Mouse (Mus musculus) hindbrain, postnatal 0 days (tissue): ENCODE results near the gene Sphkap. TPM values are rescaled to one million over a fixed set of nuclear protein-coding genes. Genes with fewer than 3 reads are reported as not detected.

Source experiments
- ATAC-seq: fragments of 200-750 bp; cut with Nextera tagmentation; 2 replicates; pipeline ENCODE4 v1.8.0; 2017; ENCODE audit warnings: mild to moderate bottlenecking, moderate TSS enrichment, moderate library complexity
- DNase-seq: peaks from one replicate; pipeline ENCODE4 v3.0.0-alpha.2; 2015; ENCODE audit warnings: low spot score
- H3K27ac ChIP-seq: fragments of 300-500 bp; sonication (generic); 2 replicates; pipeline ENCODE4 v1.5.1; 2014; ENCODE audit warnings: mild to moderate bottlenecking
- H3K27me3 ChIP-seq: fragments of 300-500 bp; sonication (generic); 2 replicates; pipeline ENCODE4 v1.6.1; 2014; ENCODE audit warnings: low read length, mixed read lengths; ENCODE audit not compliant: insufficient read depth
- H3K36me3 ChIP-seq: fragments of 300-500 bp; sonication (generic); 2 replicates; pipeline ENCODE4 v1.6.1; 2014; ENCODE audit warnings: low read length, mixed read lengths; ENCODE audit not compliant: insufficient read depth
- H3K4me1 ChIP-seq: fragments of 300-500 bp; sonication (generic); 2 replicates; pipeline ENCODE4 v1.6.1; 2014; ENCODE audit warnings: antibody characterized with exemption, low read length, mixed read lengths; ENCODE audit not compliant: insufficient read depth
- H3K4me2 ChIP-seq: fragments of 300-500 bp; sonication (generic); 2 replicates; pipeline ENCODE4 v1.6.1; 2014; ENCODE audit warnings: low read depth, mild to moderate bottlenecking, low read length, moderate library complexity, mixed read lengths
- H3K4me3 ChIP-seq: fragments of 300-500 bp; sonication (generic); 2 replicates; pipeline ENCODE4 v1.5.1; 2014; ENCODE audit warnings: low read length
- H3K9ac ChIP-seq: fragments of 300-500 bp; sonication (generic); replicated peaks from 2 replicates; pipeline ENCODE4 v1.6.1; 2014; ENCODE audit warnings: mild to moderate bottlenecking, low read length, moderate library complexity, mixed read lengths
- H3K9me3 ChIP-seq: fragments of 300-500 bp; sonication (generic); 2 replicates; pipeline ENCODE4 v1.6.1; 2016; ENCODE audit warnings: low read length, mixed read lengths
- CTCF ChIP-seq: IDR thresholded peaks from 2 replicates; pipeline ENCODE4 v1.5.1; 2016; ENCODE audit warnings: antibody characterized with exemption, control low read depth, low read depth
- WGBS: fragments of 180-500 bp; shearing (Covaris S2); extraction: QIAGEN DNeasy Blood & Tissue Kit; methylation state at CpG from one replicate; pipeline ENCODE4 v1.1.7; 2014; 5-methylcytosine and 5-hydroxymethylcytosine counted together
- polyA plus RNA-seq: library from polyadenylated mRNA; unstranded; fragments of >200 nt; fragmentation: Nextera tagmentation; extraction: Ambion mirVana; gene quantifications from 2 replicates; pipeline ENCODE4 v1.2.1, GENCODE M21; 2015
- total RNA-seq: library from RNA; depleted of rRNA; stranded (reverse); fragments of >200 nt; gene quantifications from 2 replicates; pipeline ENCODE4 v1.2.3, GENCODE M21; 2014

The Sphkap gene
- total and polyA plus RNA-seq, 2 experiments from 2014 or later, result 23.7 to 76.3 TPM

DNA sequence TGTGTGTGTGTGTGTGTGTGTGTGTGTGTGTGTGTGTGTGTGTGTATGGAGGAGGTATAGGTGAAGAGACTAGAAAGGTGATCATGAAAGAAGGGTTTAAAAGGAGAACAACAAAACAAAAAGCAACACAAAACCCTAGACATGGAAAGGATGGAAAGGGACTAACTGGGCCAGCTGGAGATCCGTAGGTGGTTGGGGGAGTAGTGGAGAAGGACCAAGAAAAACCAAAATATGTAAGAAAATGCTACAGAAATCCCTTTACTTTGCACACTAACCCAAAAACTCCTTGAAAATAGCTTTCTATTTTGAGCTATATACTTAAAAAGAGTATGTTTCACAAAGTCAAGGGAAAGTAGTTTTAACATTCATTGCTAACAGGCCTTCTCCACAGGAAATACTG is 6.9 kb downstream of the Sphkap start:
- 86% methylated on average over 1 of the region's 1 CpGs for WGBS

GRCm38 (mm10) chr1:83396284-83396683 is 11.7 kb downstream of the Sphkap start:
- ATAC-seq (no peak), DNase-seq (no peak)
- Histone ChIP-seq H3K4me3 (no peak overlapping the region), H3K9me3 (no peaks in the 10 kb centered on the region), H3K36me3 (no peaks in the 10 kb centered on the region), H3K27ac (no peak overlapping the region), H3K4me2 (no peak overlapping the region), H3K27me3 (no peaks in the 10 kb centered on the region), H3K9ac (no peak overlapping the region), H3K4me1 (no peaks in the 10 kb centered on the region)
- 85% methylated on average over 2 of the region's 2 CpGs for WGBS
- no peak for TF ChIP-seq CTCF

More for the DNA sequence above, 6.9 kb downstream of the Sphkap start:
- H3K27ac ChIP-seq, result no peak overlapping the region
- no peaks in the 10 kb centered on the region for H3K27me3 ChIP-seq
- no peaks in the 10 kb centered on the region for H3K36me3 ChIP-seq
- H3K9me3 ChIP-seq, result no peaks in the 10 kb centered on the region
- DNase-seq, result no peak
- no peak for ATAC-seq
- H3K9ac ChIP-seq, result no peak overlapping the region
- no peak overlapping the region for H3K4me2 ChIP-seq
- no peaks in the 10 kb centered on the region for H3K4me1 ChIP-seq
- TF ChIP-seq CTCF, result no peak
- H3K4me3 ChIP-seq, result no peak overlapping the region

DNA sequence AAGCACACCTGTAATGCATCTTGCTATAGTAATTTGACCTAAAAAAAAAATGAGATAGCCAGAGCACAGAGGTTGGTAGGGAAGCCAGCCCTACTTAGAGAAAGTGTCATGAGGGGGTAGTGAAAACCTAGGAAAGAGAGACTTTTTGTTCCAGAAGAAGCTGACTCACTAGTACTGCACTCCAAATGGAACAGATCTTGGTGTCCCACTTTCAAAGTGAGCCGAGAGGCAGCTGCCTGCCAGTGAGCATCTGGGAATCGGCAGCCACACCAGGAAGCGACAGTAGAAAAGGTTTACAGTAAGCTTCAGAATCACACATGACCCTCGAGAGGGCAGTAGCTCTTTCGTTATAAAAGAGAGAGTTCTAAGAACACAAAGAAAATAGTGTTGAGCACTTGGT is 12.4 kb downstream of the Sphkap start:
- no peak overlapping the region for H3K27ac ChIP-seq
- H3K9me3 ChIP-seq, result no peaks in the 10 kb centered on the region
- TF ChIP-seq CTCF, result no peak
- ATAC-seq, result no peak
- no peak overlapping the region for H3K9ac ChIP-seq
- no peaks in the 10 kb centered on the region for H3K36me3 ChIP-seq
- no peak for DNase-seq
- H3K27me3 ChIP-seq, result no peaks in the 10 kb centered on the region
- no peaks in the 10 kb centered on the region for H3K4me1 ChIP-seq
- H3K4me2 ChIP-seq, result no peak overlapping the region
- WGBS, result 77% methylated on average over 5 of the region's 5 CpGs
- no peak overlapping the region for H3K4me3 ChIP-seq

DNA sequence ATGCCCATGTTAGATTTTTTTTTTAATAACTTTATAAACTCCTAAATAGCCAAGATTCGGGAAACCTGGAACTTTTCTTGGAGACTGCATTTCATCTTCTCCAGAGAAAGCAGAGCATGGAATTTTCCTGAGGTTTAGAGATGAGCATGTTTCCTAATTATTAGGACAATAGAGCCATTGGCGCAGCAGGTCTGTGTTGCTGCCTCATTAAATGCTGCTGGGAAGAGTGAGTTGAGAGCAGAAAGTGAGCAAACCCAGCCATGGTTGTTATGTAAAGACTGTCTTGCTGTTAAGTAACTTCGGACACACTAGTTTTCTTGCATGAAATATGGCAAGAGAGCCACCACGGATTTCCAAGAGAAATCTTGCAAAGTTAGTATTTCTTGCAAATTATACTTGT is 18.6 kb downstream of the Sphkap start:
- Histone ChIP-seq H3K36me3 (no peaks in the 10 kb centered on the region), H3K27me3 (no peaks in the 10 kb centered on the region), H3K27ac (no peak overlapping the region), H3K9me3 (no peaks in the 10 kb centered on the region), H3K4me1 (no peaks in the 10 kb centered on the region), H3K9ac (no peak overlapping the region), H3K4me3 (no peak overlapping the region), H3K4me2 (no peak overlapping the region)
- no peak for DNase-seq
- no peak for TF ChIP-seq CTCF
- 58% methylated on average over 4 of the region's 4 CpGs for WGBS
- ATAC-seq, result no peak

GRCm38 (mm10) chr1:83377404-83377803 is 30.6 kb downstream of the Sphkap start:
- Histone ChIP-seq H3K9ac (no peak overlapping the region), H3K36me3 (no peaks in the 10 kb centered on the region), H3K9me3 (no peaks in the 10 kb centered on the region), H3K4me2 (no peak overlapping the region), H3K27me3 (no peaks in the 10 kb centered on the region), H3K4me1 (no peaks in the 10 kb centered on the region), H3K4me3 (no peak overlapping the region), H3K27ac (no peak overlapping the region)
- no peak for DNase-seq
- no peak for TF ChIP-seq CTCF
- 78% methylated on average over 1 of the region's 1 CpGs for WGBS
- no peak for ATAC-seq

DNA sequence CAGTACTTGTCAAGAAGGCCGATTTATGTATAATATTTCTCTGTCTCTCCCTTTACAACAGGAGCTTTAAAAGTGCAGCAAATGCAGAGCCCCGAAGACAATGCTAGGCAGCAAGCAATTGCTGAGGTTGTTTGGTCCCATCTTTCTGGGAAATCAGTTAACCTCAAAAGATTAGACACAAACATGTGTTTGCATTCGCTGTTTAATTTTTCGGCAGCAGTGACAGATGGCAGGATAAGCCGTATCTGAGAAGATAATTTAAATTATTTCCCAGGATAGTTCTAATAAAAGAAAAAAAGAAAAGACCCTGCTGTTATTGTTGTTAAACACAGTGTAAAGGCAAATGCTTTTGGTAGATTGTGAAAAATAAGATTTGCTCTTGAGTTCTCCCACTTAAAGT is 41.5 kb downstream of the Sphkap start:
- Histone ChIP-seq H3K4me2 (no peak overlapping the region), H3K9ac (no peak overlapping the region), H3K27me3 (no peaks in the 10 kb centered on the region), H3K4me1 (no peaks in the 10 kb centered on the region), H3K9me3 (no peaks in the 10 kb centered on the region), H3K36me3 (no peaks in the 10 kb centered on the region), H3K27ac (peak overlapping the region; percentile 15; the same call in 1 of the 2 replicates), H3K4me3 (no peak overlapping the region)
- 59% methylated on average over 5 of the region's 5 CpGs for WGBS
- no peak for TF ChIP-seq CTCF
- DNase-seq (peak; percentile 25), ATAC-seq (no peak)

GRCm38 (mm10) chr1:83362168-83362567 is 45.8 kb downstream of the Sphkap start:
- no peak overlapping the region for H3K4me3 ChIP-seq
- no peak overlapping the region for H3K9ac ChIP-seq
- no peaks in the 10 kb centered on the region for H3K36me3 ChIP-seq
- no peaks in the 10 kb centered on the region for H3K9me3 ChIP-seq
- H3K27me3 ChIP-seq, result no peaks in the 10 kb centered on the region
- 76% methylated on average over 6 of the region's 6 CpGs for WGBS
- ATAC-seq (no peak), DNase-seq (no peak)
- no peak overlapping the region for H3K27ac ChIP-seq
- TF ChIP-seq CTCF, result no peak
- no peaks in the 10 kb centered on the region for H3K4me1 ChIP-seq
- H3K4me2 ChIP-seq, result no peak overlapping the region
